Mouse (Mus musculus) right cerebral cortex, adult 18-20 months (tissue): ENCODE measurements around the gene Anln.
"Not testable (repeated sequence)": the region's sequence is repeated elsewhere in the genome, so short reads cannot be mapped to it uniquely, and the experiment has no call there.

Experiments used
- DNase-seq: peaks from one replicate; pipeline ENCODE4 v3.0.0; 2022; ENCODE audit warnings: mixed read lengths

Anln gene

GRCm38 (mm10) chr9:22316047-22316446 lies 72.9 kb downstream of the Anln start:
- not testable (repeated sequence) for DNase-seq

GRCm38 (mm10) chr9:22314066-22314465 lies 74.9 kb downstream of the Anln start:
- no peak for DNase-seq

GRCm38 (mm10) chr9:22313218-22313617 lies 75.8 kb downstream of the Anln start:
- DNase-seq: no peak

GRCm38 (mm10) chr9:22309651-22310050 lies 79.3 kb downstream of the Anln start:
- DNase-seq: no peak

DNA sequence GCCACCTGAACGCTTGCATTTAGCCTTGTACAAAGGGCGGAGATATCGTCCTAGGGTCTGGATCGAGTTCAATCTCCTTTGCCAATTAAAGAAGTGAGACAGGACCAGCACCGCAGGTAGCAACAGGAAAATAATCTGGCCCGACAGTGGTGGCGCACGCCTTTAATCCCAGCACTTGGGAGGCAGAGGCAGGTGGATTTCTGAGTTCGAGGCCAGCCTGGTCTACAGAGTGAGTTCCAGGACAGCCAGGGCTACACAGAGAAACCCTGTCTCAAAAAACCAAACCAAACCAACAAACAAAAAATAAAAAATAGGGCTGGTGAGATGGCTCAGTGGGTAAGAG lies 81.1 kb downstream of the Anln start:
- not testable (repeated sequence) for DNase-seq

DNA sequence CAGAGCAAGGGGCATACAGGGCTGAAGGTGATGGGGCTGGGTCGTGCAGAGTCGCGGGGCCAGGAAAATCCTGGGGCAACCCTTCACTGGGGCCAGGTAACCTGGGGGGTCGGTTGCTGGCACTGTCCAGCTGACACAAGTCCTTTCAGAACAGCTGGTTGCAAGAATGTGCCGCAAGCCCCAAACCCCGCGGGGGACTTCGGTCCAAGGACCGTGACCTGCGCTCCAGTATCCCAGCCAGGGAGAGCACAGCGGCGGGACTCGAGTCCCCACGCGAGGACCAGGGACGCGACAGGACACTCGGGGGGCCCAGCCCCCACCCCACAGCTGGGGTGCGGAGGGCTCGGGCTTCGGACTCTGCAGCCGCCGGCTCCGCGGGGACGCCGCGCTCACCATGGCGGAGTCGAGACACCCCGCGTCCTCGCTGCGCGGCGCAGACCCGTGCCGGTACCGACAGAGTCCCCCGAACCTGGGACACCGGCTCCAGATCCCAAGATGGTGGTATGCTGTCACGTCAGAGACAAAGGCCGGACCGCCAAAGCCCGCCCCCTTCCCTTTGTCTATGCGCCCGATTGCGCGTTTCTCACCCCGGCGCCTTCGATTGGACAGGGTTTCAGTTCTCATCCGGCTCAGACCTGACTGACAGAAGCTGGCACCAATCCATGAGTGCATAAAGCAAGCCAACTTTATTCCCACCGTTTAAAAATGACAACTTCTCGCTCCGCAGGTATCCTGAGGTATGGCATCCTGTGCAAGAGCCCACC lies 81.7 kb downstream of the Anln start, which contains the start of gene Zfp810:
Gene Zfp810 (minus strand): TSS at position 493 of the 764 bp plus-strand sequence.
- DNase-seq: peak; percentile 94

GRCm38 (mm10) chr9:22306726-22307125 lies 82.3 kb downstream of the Anln start:
- no peak for DNase-seq

- DNase-seq: no peak
Observed at GRCm38 (mm10) chr9:22302199-22302598, 86.8 kb downstream of the Anln start.
